Comparison of ENCODE assay signal across 14 mouse cellular contexts in the genomic region with DNA sequence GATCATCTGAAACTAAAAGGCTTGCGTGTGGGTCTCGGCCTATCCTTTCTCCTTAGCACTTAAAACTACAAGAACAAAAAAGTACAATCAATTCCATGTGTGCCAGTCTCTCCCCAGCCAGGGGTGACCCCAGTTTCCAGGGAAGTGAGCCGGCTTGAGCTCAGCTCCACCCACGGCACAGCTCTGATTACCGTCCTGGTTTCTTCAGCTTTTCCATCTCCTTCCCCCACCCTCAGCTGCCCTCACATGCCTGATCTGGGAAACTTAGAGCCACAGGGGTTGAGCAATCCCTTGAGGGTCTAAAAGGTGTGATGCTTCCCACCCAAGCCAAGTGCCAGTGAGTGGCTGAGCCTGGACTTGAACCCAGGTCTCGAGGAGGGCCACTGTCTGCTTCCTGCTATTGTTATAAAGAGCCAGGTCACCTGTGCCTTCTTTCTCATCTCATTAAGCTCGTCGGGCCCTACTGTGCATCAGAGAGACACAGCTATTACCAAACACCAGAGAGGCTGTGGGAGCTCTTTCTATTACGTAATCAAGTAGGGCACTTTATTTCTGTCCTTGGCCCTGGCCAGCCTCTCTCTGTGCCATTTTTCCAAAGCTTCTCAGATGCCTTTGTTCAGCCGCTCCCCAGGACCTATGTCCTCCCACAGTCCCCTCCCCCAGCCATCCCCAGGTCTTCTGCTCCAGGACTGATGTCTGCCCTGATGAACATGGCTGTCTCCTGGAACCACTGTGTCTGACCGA. TPM values are rescaled to one million over a fixed set of nuclear protein-coding genes. Genes with fewer than 3 reads are reported as not detected.
DNase-seq lines count a peak whose midpoint lies in the region; ATAC-seq lines count a peak whose summit lies in the region.
"Had no signal": no experiment of that assay in that cellular context is flagged by ENCODE, and none has a peak within 500 bp of the region (broad histone marks: within the 10 kb centered on the region; RNA-seq: fewer than 3 reads in every experiment).

No protein-coding gene starts in this region.

- ATAC-seq in liver, embryonic 16.5 days (ENCODE audit: low read depth): 0 out of 2 replicates have a peak, but pooled peaks have one; percentile 7
- 0 out of 2 replicates have a peak, but pooled peaks have one; percentile 15 for ATAC-seq in limb, embryonic 15.5 days (ENCODE audit: insufficient number of reproducible peaks, low FRiP score, low TSS enrichment, low read depth)
- ATAC-seq in monocyte, adult 5-6 weeks (replicated peaks; ENCODE audit: insufficient number of reproducible peaks, low FRiP score, low TSS enrichment, poor library complexity, severe bottlenecking): no peak
- ATAC-seq: intestine, embryonic 15.5 days had no signal

- H3K36me3 ChIP-seq in liver, embryonic 16.5 days (ENCODE audit: control insufficient read depth, insufficient read depth): no peaks in the 10 kb centered on the region
- no peaks in the 10 kb centered on the region for H3K36me3 ChIP-seq in embryonic facial prominence, embryonic 10.5 days (replicated peaks)
- no peaks in the 10 kb centered on the region for H3K36me3 ChIP-seq in limb, embryonic 15.5 days
- H3K36me3 ChIP-seq: intestine, embryonic 15.5 days had no signal

- no peak overlapping the region for H3K9ac ChIP-seq in liver, embryonic 16.5 days (ENCODE audit: low read depth, low read length)
- no peak overlapping the region for H3K9ac ChIP-seq in limb, embryonic 15.5 days
- H3K9ac ChIP-seq: intestine, embryonic 15.5 days had no signal

- H3K27ac ChIP-seq in liver, embryonic 16.5 days (ENCODE audit: low read length): no peak overlapping the region
- H3K27ac ChIP-seq in embryonic facial prominence, embryonic 10.5 days (replicated peaks): peak overlapping the region; percentile 84
- peak overlapping the region; percentile 48 for H3K27ac ChIP-seq in limb, embryonic 15.5 days
- H3K27ac ChIP-seq: intestine, embryonic 15.5 days had no signal

- no peak overlapping the region for H3K4me3 ChIP-seq in liver, embryonic 16.5 days (ENCODE audit: low read depth, low read length)
- no peak overlapping the region for H3K4me3 ChIP-seq in embryonic facial prominence, embryonic 10.5 days
- no peak overlapping the region for H3K4me3 ChIP-seq in limb, embryonic 15.5 days
- H3K4me3 ChIP-seq: intestine, embryonic 15.5 days had no signal

- WGBS in liver, embryonic 16.5 days (ENCODE audit: insufficient replicate concordance): 63% methylated on average over 11 of the region's 11 CpGs
- WGBS in embryonic facial prominence, embryonic 10.5 days: 61% methylated on average over 11 of the region's 11 CpGs
- WGBS in limb, embryonic 15.5 days: 47% methylated on average over 11 of the region's 11 CpGs

- no peaks in the 10 kb centered on the region for H3K27me3 ChIP-seq in liver, embryonic 16.5 days (ENCODE audit: control insufficient read depth, insufficient read depth, low read depth, low read length)
- 0 out of 2 replicates have a peak, but pooled peaks cover 5% of the 10 kb centered on the region for H3K27me3 ChIP-seq in embryonic facial prominence, embryonic 10.5 days (replicated peaks; ENCODE audit: low read depth, poor library complexity, severe bottlenecking)
- H3K27me3 ChIP-seq in limb, embryonic 15.5 days: no peaks in the 10 kb centered on the region
- H3K27me3 ChIP-seq: intestine, embryonic 15.5 days had no signal

- no peak overlapping the region for H3K4me2 ChIP-seq in liver, embryonic 16.5 days (ENCODE audit: low read depth, low read length)
- no peak overlapping the region for H3K4me2 ChIP-seq in limb, embryonic 15.5 days
- H3K4me2 ChIP-seq: intestine, embryonic 15.5 days had no signal

- H3K4me1 ChIP-seq in liver, embryonic 16.5 days (ENCODE audit: control insufficient read depth, low read depth, low read length): peaks cover 16% of the 10 kb centered on the region
- peaks cover 29% of the 10 kb centered on the region for H3K4me1 ChIP-seq in embryonic facial prominence, embryonic 10.5 days
- peaks cover 25% of the 10 kb centered on the region for H3K4me1 ChIP-seq in limb, embryonic 15.5 days

- peak; percentile 33 to 42 for DNase-seq in cerebellum, adult 18-20 months
- DNase-seq in cerebellum, adult 8-10 months: no peak
- DNase-seq in liver: no peak
- peak; percentile 60 for DNase-seq in embryonic facial prominence, embryonic 10.5 days (ENCODE audit: low spot score)
- no peak for DNase-seq in thymus, postnatal 36 days
- DNase-seq: kidney, postnatal 4 days had no signal

- no peaks in the 10 kb centered on the region for H3K9me3 ChIP-seq in liver, embryonic 16.5 days (replicated peaks; ENCODE audit: control insufficient read depth, low read length)
- no peaks in the 10 kb centered on the region for H3K9me3 ChIP-seq in embryonic facial prominence, embryonic 10.5 days
- no peaks in the 10 kb centered on the region for H3K9me3 ChIP-seq in limb, embryonic 15.5 days
- H3K9me3 ChIP-seq: intestine, embryonic 15.5 days had no signal

RNA-seq across cellular contexts. Expression of gene Ip6k3, which starts 2.5 kb away (rescaled TPM):
- polyA plus RNA-seq in liver, embryonic 16.5 days (2015; fragmentation: Nextera tagmentation; extraction: Ambion mirVana): 0.28 TPM in 1 of 2 replicates, not detected in the other
- polyA plus RNA-seq in embryonic facial prominence, embryonic 10.5 days (2016; fragmentation: Nextera tagmentation; extraction: Ambion mirVana): not detected in 2 replicates
- polyA plus RNA-seq in limb, embryonic 15.5 days (2015; fragmentation: Nextera tagmentation; extraction: Ambion mirVana): 0.44 and 1.7 TPM in 2 replicates
- 5.4 to 8.6 TPM (median 7.0 TPM) in 3 replicates for total RNA-seq in monocyte, adult 5-6 weeks (2017)
- total RNA-seq: common myeloid progenitor, adult 5-6 weeks; liver, adult 2 months; midbrain, postnatal 0 days had no signal
- polyA plus RNA-seq: liver, adult 2 months; midbrain, postnatal 0 days; small intestine, adult 2 months had no signal

RNA-seq across cellular contexts. Expression of gene Lemd2, which starts 34.1 kb away (rescaled TPM):
- 2.2 and 2.7 TPM in 2 replicates for polyA plus RNA-seq in liver, embryonic 16.5 days (2015; fragmentation: Nextera tagmentation; extraction: Ambion mirVana)
- 18.8 and 20.0 TPM in 2 replicates for polyA plus RNA-seq in embryonic facial prominence, embryonic 10.5 days (2016; fragmentation: Nextera tagmentation; extraction: Ambion mirVana)
- polyA plus RNA-seq in limb, embryonic 15.5 days (2015; fragmentation: Nextera tagmentation; extraction: Ambion mirVana): 9.7 and 15.3 TPM in 2 replicates
- 54.3 to 81.1 TPM (median 78.5 TPM) in 3 replicates for total RNA-seq in monocyte, adult 5-6 weeks (2017)

RNA-seq across cellular contexts. Expression of gene Uqcc2, which starts 36.4 kb away (rescaled TPM):
- 130 and 141 TPM in 2 replicates for polyA plus RNA-seq in liver, embryonic 16.5 days (2015; fragmentation: Nextera tagmentation; extraction: Ambion mirVana)
- polyA plus RNA-seq in embryonic facial prominence, embryonic 10.5 days (2016; fragmentation: Nextera tagmentation; extraction: Ambion mirVana): 407 and 410 TPM in 2 replicates
- 276 and 289 TPM in 2 replicates for polyA plus RNA-seq in limb, embryonic 15.5 days (2015; fragmentation: Nextera tagmentation; extraction: Ambion mirVana)
- total RNA-seq in monocyte, adult 5-6 weeks (2017): 79.3 to 105 TPM (median 82.5 TPM) in 3 replicates

Comparison
In these comparisons a context has a peak if more than half of its experiments do, and no peak if none do; other contexts are left out.
1. DNase-seq: peak in cerebellum, adult 18-20 months (2 of 2) and embryonic facial prominence, embryonic 10.5 days (single experiment); none in cerebellum, adult 8-10 months (single experiment), liver (single experiment) and thymus, postnatal 36 days (0 of 2).